Mouse (Mus musculus): ENCODE data around the gene Car3. TPM values are rescaled to one million over a fixed set of nuclear protein-coding genes. Genes with fewer than 3 reads are reported as not detected.

The Car3 gene
- polyA plus RNA-seq, 1 experiment: 1.0 TPM

DNA sequence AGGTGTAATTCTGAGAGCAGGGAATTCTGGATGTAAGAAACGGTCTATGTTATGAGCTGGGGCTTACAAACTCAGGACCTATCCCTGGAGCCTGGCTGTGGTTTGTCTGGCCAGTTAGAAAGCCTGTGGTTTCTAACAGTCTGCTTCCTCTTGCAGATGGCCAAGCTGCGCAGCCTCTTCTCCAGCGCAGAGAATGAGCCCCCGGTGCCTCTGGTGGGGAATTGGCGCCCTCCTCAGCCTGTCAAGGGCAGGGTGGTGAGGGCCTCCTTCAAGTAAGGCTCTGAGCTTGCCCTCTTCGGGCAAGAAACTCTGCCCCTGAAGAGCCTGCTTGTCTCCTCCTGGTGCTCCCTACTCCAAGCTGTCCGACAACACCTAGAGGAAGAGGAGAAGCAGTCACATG is 8.1 kb downstream of the Car3 start:
- no peak for TF ChIP-seq POLR2A (IDR thresholded peaks at IDR 0.05; ENCODE audit: extremely low read depth, insufficient read depth, low read length)
- no peak for TF ChIP-seq CTCF (IDR thresholded peaks at IDR 0.05; ENCODE audit: extremely low read depth, insufficient read depth, low read length)
- Histone ChIP-seq H3K4me3 (ENCODE audit: insufficient read depth, low read length) (no peak overlapping the region), H3K4me1 (ENCODE audit: control insufficient read depth, insufficient read depth, low read length) (no peaks in the 10 kb centered on the region), H3K27ac (ENCODE audit: insufficient read depth, low read length) (no peak overlapping the region)

DNA sequence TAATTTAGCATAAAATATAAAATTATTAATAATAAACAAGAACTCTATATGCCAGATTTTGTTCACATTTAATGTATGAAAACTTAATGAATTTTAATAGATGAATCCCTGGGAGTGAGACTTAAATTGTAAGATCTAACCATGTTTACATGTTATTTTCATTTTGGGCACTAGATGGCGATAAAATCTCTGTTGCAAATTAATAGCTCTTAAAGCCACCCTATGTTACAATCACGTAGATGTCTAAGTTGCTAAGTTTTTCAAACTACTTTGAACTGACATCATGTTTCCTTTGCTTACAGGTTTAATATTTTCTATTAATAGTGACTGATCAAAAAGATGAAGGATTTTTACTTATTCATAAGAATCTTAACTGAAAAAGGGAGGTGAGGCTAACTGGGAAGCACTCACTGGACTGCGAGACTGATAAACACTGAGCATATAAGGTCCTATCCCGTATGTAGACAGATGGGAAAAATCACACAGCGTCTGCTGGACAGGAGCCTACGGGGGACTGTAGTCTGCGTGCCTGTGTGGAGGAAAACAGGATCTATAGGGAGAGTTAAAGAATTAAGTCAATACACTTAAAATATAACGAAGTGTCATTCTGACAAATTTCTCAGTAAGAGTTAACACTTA is 11.2 kb downstream of the Car3 start:
- Histone ChIP-seq H3K27ac (ENCODE audit: insufficient read depth, low read length) (no peak overlapping the region), H3K4me3 (ENCODE audit: insufficient read depth, low read length) (no peak overlapping the region), H3K4me1 (ENCODE audit: control insufficient read depth, insufficient read depth, low read length) (no peaks in the 10 kb centered on the region)
- TF ChIP-seq POLR2A (IDR thresholded peaks at IDR 0.05; ENCODE audit: extremely low read depth, insufficient read depth, low read length): no peak
- peak; percentile 18; the same call in 1 of the 2 replicates for TF ChIP-seq CTCF (IDR thresholded peaks at IDR 0.05; ENCODE audit: extremely low read depth, insufficient read depth, low read length)

GRCm38 (mm10) chr3:14876325-14876918 is 13.1 kb downstream of the Car3 start:
- TF ChIP-seq POLR2A (IDR thresholded peaks at IDR 0.05; ENCODE audit: extremely low read depth, insufficient read depth, low read length) (no peak), CTCF (IDR thresholded peaks at IDR 0.05; ENCODE audit: extremely low read depth, insufficient read depth, low read length) (no peak)
- no peak overlapping the region for H3K27ac ChIP-seq (ENCODE audit: insufficient read depth, low read length)
- H3K4me1 ChIP-seq (ENCODE audit: control insufficient read depth, insufficient read depth, low read length): no peaks in the 10 kb centered on the region
- no peak overlapping the region for H3K4me3 ChIP-seq (ENCODE audit: insufficient read depth, low read length)

DNA sequence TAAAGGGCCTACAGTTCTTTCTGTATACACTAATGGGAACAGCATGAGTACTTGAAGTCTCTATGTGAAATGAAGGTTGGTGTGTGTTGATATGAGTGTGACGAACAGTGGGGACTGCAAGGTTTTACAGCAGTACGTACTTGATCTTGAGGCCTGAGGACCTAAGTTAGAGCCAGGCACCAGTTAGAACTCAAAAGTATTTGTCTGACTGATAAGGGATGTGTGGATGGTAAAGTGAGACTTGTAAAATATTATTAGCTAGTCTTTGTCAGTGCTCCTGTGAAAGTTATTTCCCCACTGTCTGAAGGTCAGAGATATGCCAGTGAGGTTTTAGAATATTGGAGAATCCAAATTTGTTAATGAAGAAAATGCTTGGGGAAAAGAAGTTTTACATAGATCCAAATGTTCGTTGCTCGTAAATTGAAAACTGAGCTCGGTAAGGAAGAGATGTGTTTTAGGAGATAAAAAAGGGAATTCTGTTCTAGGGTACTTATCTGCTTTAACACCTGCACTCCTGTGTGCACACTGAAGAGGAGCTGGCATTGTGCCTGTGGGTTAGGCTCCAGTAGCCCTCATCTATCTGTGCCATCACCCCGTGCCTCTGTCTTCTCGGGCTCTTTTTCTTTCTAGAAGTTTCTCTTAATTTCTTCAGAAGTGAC is 14.1 kb downstream of the Car3 start:
- Histone ChIP-seq H3K27ac (ENCODE audit: insufficient read depth, low read length) (no peak overlapping the region), H3K4me3 (ENCODE audit: insufficient read depth, low read length) (no peak overlapping the region), H3K4me1 (ENCODE audit: control insufficient read depth, insufficient read depth, low read length) (no peaks in the 10 kb centered on the region)
- TF ChIP-seq CTCF (IDR thresholded peaks at IDR 0.05; ENCODE audit: extremely low read depth, insufficient read depth, low read length) (no peak), POLR2A (IDR thresholded peaks at IDR 0.05; ENCODE audit: extremely low read depth, insufficient read depth, low read length) (no peak)

DNA sequence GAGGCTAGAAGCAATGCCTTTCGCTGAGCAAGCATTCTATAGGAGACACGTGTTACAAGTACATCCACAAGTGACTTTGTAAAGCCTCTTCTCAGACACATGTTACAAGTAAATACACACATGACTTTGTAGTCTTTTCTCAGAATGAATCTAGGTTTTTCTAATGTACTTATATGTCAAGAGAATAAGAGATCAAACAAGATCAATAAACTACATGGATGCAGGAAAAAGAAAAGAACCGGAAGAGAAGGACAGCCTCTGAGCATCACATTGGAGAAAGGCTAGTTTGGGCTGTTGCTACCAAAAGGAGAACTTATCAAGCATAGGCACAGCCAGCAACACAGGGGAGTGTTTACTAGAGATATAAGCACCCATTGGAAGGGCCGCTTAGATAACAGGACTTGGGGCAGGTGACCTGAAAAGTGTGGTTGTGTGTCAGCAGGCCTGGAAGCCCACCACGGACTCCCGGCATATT is 15.5 kb downstream of the Car3 start:
- TF ChIP-seq POLR2A (IDR thresholded peaks at IDR 0.05; ENCODE audit: extremely low read depth, insufficient read depth, low read length) (no peak), CTCF (IDR thresholded peaks at IDR 0.05; ENCODE audit: extremely low read depth, insufficient read depth, low read length) (no peak)

GRCm38 (mm10) chr3:14879293-14879692 is 16.0 kb downstream of the Car3 start:
- no peaks in the 10 kb centered on the region for H3K4me1 ChIP-seq (ENCODE audit: control insufficient read depth, insufficient read depth, low read length)
- no peak for TF ChIP-seq POLR2A (IDR thresholded peaks at IDR 0.05; ENCODE audit: extremely low read depth, insufficient read depth, low read length)
- TF ChIP-seq CTCF (IDR thresholded peaks at IDR 0.05; ENCODE audit: extremely low read depth, insufficient read depth, low read length): no peak
- H3K27ac ChIP-seq (ENCODE audit: insufficient read depth, low read length): no peak overlapping the region
- H3K4me3 ChIP-seq (ENCODE audit: insufficient read depth, low read length): no peak overlapping the region

More for the DNA sequence above, 15.5 kb downstream of the Car3 start:
- Histone ChIP-seq H3K4me3 (ENCODE audit: insufficient read depth, low read length) (no peak overlapping the region), H3K27ac (ENCODE audit: insufficient read depth, low read length) (no peak overlapping the region), H3K4me1 (ENCODE audit: control insufficient read depth, insufficient read depth, low read length) (no peaks in the 10 kb centered on the region)

DNA sequence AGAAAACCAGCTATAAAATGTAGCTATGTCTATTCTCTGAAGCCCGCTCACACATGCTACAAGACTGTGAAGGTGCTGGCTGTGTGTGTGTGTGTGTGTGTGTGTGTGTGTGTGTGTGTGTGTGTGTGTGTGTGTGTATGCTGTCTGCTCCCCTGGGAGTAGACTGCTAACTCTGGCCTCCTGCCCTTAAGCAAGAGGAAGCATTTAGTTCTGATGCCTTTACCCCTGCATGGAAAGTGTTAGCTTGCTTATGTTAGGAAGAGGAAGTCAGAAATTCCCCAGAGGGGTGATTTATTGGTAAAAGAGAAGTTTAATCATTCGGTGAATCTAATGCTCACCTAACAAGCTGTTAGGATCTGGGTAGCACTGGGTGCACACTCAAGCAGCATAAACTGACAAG is 17.0 kb downstream of the Car3 start:
- Histone ChIP-seq H3K4me3 (ENCODE audit: insufficient read depth, low read length) (no peak overlapping the region), H3K4me1 (ENCODE audit: control insufficient read depth, insufficient read depth, low read length) (no peaks in the 10 kb centered on the region), H3K27ac (ENCODE audit: insufficient read depth, low read length) (no peak overlapping the region)
- TF ChIP-seq POLR2A (IDR thresholded peaks at IDR 0.05; ENCODE audit: extremely low read depth, insufficient read depth, low read length) (no peak), CTCF (IDR thresholded peaks at IDR 0.05; ENCODE audit: extremely low read depth, insufficient read depth, low read length) (no peak)

GRCm38 (mm10) chr3:14882005-14882404 is 18.7 kb downstream of the Car3 start:
- TF ChIP-seq CTCF (IDR thresholded peaks at IDR 0.05; ENCODE audit: extremely low read depth, insufficient read depth, low read length) (no peak), POLR2A (IDR thresholded peaks at IDR 0.05; ENCODE audit: extremely low read depth, insufficient read depth, low read length) (no peak)
- Histone ChIP-seq H3K4me1 (ENCODE audit: control insufficient read depth, insufficient read depth, low read length) (no peaks in the 10 kb centered on the region), H3K27ac (ENCODE audit: insufficient read depth, low read length) (no peak overlapping the region), H3K4me3 (ENCODE audit: insufficient read depth, low read length) (no peak overlapping the region)

DNA sequence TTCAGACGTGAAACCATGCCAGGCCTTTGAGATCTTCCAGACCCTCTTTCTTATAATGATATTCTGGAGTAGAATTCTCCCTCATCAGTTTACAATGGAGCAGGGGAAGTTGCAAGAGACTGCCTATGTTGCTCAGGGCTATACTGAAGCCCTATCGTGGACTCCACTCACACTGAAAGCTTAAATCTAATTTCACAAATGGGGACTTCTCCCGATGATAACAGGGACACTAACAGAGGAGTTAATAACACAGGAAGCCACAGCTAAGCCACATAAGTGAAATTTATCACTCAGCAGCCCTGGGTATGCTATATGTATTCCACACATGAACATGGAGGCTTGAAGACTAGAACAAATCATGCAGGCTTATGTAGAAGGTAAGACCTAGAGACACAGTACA is 19.4 kb downstream of the Car3 start:
- H3K4me3 ChIP-seq (ENCODE audit: insufficient read depth, low read length): no peak overlapping the region
- no peaks in the 10 kb centered on the region for H3K4me1 ChIP-seq (ENCODE audit: control insufficient read depth, insufficient read depth, low read length)
- no peak for TF ChIP-seq POLR2A (IDR thresholded peaks at IDR 0.05; ENCODE audit: extremely low read depth, insufficient read depth, low read length)
- no peak for TF ChIP-seq CTCF (IDR thresholded peaks at IDR 0.05; ENCODE audit: extremely low read depth, insufficient read depth, low read length)
- H3K27ac ChIP-seq (ENCODE audit: insufficient read depth, low read length): no peak overlapping the region

Data from cortical plate, adult 2 months (tissue).